Mouse (Mus musculus) spleen, adult 2 months (tissue): ENCODE measurements around the gene Dock9.

Experiments used
- CTCF ChIP-seq: fragments of 200-500 bp; IDR thresholded peaks from 2 replicates; pipeline ENCODE4 v1.5.1; 2011; ENCODE audit warnings: mild to moderate bottlenecking, inconsistent platforms; ENCODE audit not compliant: insufficient read depth, insufficient read length, insufficient replicate concordance; ENCODE audit errors: extremely low read depth
- POLR2A ChIP-seq: fragments of 200-500 bp; IDR thresholded peaks from 2 replicates; pipeline ENCODE4 v1.6.1; 2011; ENCODE audit warnings: low read depth, low read length, inconsistent platforms

DNA sequence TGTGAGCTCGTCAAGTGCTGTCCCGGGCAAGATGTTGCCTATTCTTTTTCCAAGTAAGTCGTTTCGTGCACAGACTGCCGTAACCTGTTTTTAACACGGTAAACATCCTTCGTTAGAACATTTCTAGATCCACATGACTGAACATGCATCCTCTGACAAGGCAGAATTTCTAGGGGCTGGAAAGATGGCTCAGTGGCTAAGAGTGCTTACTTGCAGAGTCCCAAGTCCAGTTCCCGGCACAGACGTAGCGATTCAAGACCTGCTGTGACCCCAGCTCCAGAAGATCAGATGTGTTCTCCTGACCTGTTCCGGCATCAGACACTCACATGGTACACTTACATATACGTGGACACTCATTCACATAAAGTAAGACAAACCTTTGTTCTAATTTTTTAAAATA, 10.2 kb downstream of the Dock9 start:
- TF ChIP-seq POLR2A: no peak
- no peak for TF ChIP-seq CTCF
